Mouse (Mus musculus) G1E (cell line): Measurements from ENCODE around the gene Shb.

Experiments
- CTCF ChIP-seq: IDR thresholded peaks from 2 replicates; pipeline ENCODE4 v1.5.1; 2012; ENCODE audit warnings: low read depth, low read length, inconsistent platforms, mixed read lengths
- GATA1 ChIP-seq: IDR thresholded peaks from 2 replicates; pipeline ENCODE4 v1.6.1; 2012; ENCODE audit warnings: borderline replicate concordance, low read length, inconsistent platforms, mixed read lengths
- GATA2 ChIP-seq: IDR thresholded peaks from 2 replicates; pipeline ENCODE4 v1.6.1; 2012; ENCODE audit warnings: low read depth, low read length, inconsistent platforms, borderline replicate concordance
- POLR2AphosphoS5 ChIP-seq: IDR thresholded peaks from 2 replicates; pipeline ENCODE4 v1.6.1; 2012; ENCODE audit warnings: low read depth, low read length, inconsistent platforms; ENCODE audit not compliant: insufficient replicate concordance
- TAL1 ChIP-seq: conservative IDR thresholded peaks from 2 replicates; pipeline ENCODE4 v1.6.1; 2012; ENCODE audit warnings: low read depth, low read length, inconsistent platforms, mixed read lengths

DNA sequence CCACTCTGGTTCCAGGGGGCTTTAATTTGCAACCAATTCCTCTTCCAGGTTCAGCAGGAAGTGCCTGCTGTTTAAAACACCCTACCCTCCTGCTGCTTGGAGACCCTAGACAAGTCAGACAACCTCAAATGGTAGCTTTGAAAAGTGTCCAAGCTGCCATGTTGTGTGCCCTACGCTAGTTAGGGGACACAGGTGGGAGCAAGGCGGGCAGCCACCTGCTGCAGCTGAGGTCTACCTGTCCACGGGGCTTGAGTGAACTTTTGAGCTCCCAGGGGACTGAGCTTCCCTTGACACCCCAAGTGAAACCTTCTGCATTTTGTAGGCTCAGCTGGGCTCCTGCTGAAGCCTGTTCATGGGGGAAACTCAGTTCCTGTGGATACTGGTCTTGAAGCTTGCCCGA, 58.1 kb downstream of the Shb start:
- TF ChIP-seq CTCF: no peak
- TF ChIP-seq GATA1: no peak
- no peak for TF ChIP-seq TAL1
- TF ChIP-seq GATA2: no peak
- no peak for TF ChIP-seq POLR2AphosphoS5
